Mouse (Mus musculus) liver, embryonic 14.5 days (tissue): Measurements from ENCODE around the gene Aadat.
"Not testable (repeated sequence)": the region's sequence is repeated elsewhere in the genome, so short reads cannot be mapped to it uniquely, and the experiment has no call there.

Source experiments
- CTCF ChIP-seq: IDR thresholded peaks from 2 replicates; pipeline ENCODE4 v1.5.1; 2016; ENCODE audit warnings: antibody characterized with exemption, low read depth, control low read depth
- EP300 ChIP-seq: IDR thresholded peaks from 2 replicates; pipeline ENCODE4 v1.6.1; 2016; ENCODE audit warnings: antibody characterized with exemption, low read depth

DNA sequence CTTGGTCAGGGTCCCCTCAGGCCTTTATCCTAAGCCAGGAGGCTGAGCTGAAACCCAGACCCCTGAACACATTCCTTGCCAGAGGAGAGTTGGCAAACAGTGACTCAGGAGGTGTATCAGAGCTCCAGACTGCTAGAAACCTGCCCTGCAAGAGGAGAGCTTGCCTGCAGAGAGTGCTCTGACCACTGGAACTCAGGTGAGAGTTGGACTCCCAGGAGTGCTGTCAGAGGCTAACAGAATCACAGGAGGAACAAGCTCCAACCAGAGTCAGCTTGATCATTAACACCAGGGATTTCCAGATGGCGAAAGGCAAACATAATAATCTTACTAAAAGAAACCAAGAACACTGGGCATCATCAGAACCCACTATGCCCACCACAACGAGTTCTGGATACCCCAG, 10.7 kb upstream of the Aadat start:
- TF ChIP-seq CTCF, EP300: not testable (repeated sequence)
